Mouse (Mus musculus) gastrocnemius, adult 18-20 months (tissue): ENCODE measurements at regions not wholly inside any gene's neighbourhood (a gene's known extent, or its start where the extent isn't known, plus 50 kb on each side); places are given as distances from the start of the nearest gene placed in this dataset.

Experiments used
- DNase-seq: peaks from one replicate; pipeline ENCODE4 v3.0.0; 2021; ENCODE audit warnings: low spot score

DNA sequence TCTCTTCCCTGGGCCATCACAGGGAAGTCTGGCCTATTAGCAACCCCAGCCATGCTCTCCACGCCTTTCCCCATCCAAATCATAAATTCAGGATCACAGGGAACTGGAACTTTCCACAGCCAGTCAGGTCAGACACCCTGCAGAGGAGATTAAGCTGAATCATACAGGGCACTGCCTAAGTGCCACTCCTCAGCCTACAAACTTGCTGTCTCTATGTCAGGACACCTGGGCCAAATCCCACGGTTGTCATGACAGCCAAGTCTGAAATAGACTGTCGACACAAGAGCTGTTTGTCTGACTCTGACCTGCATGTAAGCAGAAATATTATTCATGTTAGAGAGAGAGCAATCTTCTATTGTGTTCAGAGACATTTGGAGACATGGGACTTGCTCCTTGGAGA is 374.0 kb upstream of the Trib2 start:
- DNase-seq: peak; percentile 63

DNA sequence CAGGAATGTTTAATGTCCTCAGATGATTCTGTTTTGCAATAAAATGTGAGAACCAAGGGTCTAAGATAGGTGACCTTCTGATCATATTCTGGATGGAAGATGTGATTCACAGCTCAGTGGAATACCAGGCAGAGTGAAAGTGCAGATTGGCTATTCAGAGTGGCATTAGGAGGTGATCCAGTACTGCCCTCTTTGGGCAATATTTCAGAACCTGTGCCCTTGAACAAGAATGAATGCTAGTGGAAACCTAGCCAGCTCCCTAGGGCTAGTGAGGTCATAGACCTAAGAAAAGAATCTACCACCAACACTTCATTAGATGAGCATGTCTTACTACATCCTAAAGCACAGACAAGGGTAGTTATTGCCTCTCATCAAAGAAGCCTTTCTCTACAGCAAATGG is 372.7 kb upstream of the Trib2 start:
- DNase-seq: peak; percentile 43

DNA sequence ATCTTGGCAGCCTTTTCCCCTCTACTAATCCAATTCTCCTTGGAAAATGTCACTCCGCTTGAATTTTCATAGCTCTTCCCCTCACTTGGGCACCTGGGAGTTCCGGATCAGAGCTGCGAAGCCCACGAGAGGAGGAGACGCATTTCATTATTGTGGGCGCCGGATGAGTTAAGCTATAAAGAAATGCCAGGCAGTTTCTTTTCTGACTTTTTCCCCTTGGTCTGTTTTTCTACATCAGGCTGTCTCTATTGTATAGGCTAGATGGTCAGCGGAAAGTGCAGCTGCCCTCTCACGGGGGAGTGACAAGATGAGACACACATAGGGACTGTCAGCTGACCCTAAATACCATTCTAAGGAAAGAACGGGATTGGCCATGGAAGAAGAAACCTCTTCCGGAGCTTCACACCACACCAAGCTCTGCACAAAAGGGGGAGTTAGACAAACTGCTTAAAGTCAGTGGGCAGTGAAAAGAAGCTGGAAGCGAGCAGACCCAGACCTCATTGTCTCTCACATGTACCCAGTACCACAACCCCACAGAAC is 369.3 kb upstream of the Trib2 start:
- DNase-seq: no peak

DNA sequence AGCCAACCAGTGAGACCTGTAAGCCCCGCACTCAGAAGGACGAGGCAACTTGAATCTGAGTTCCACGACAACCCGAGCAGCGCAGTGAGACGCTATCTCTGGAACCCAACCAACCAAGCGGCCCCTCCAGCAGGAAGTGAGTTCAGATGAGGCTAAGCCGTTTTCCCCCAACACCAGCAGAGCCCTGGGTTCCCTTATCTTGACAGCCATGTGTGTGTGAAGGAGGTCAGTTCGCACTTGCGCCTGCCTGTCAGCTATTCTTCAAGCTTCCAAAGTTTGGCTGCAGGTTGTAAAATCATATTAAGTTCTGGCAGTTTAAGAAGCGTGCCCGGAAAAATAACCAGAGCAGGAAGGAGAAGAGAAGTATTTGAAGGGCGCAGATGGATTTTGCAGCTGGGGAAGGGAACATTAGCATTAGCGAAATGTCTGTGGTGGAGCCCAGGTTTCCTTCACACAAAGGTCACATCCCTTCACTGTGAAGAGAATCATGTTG is 368.8 kb upstream of the Trib2 start:
- DNase-seq: peak; percentile 31

GRCm38 (mm10) chr12:16183055-16183454 is 366.3 kb upstream of the Trib2 start:
- no peak for DNase-seq

DNA sequence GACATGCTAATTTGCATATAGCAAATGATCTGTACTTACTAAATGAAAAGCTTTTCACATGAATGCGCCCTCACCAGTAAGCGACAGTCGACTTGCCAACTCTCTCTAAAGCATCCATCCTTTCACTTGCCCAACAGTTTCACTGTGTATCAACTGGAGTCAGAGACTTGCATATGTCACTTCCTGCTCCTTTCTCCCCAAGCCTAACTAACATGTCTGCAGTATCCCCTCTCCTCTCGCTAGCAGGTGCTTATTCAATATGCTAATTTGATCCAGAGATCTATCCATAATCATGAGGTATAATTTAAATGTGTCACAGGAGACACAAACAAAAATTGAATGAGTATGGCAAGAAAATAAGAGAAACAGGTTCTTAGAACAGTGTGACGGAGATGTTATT is 364.9 kb upstream of the Trib2 start:
- no peak for DNase-seq

DNA sequence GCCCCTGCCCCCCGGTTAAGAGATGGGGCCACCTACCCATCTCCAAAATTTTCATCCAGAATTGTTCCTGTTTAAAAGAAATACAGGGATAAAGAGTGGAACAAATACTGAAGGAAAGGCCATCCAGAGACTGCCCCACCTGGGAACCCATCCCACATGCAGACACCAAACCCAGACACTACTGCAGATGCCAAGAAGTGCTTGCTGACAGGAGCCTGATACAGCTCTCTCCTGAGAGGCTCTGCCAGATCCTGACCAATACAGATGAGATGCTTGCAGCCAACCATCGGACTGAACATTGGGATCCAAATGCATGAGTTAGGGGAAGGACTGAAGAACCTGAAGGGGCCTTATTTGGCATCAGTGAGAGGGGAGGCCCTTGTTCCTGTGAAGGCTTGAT is 363.2 kb upstream of the Trib2 start:
- no peak for DNase-seq

GRCm38 (mm10) chr12:16176326-16176725 is 359.6 kb upstream of the Trib2 start:
- DNase-seq: no peak

DNA sequence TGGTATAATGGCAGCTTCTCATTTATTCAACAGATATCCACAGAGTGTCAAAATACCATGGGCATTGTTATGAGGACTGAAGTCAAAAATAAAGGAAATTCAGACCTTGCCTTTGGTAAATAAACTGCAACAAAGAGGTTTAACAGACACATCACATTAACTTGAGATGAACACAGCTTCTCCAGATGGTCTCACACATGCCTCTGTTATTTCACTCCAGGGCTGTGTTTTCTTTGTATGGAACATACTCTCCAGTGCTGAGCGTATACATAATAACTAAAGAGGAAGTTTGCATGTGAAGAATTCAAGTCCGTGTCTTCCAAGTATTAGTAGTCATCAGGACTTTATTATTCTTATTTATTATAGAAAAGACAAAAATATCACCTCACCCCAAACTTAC is 355.5 kb upstream of the Trib2 start:
- no peak for DNase-seq

- no peak for DNase-seq
Measured at GRCm38 (mm10) chr12:16171636-16172035, 354.9 kb upstream of the Trib2 start.

GRCm38 (mm10) chr12:16169781-16170535 is 353.2 kb upstream of the Trib2 start:
- DNase-seq: peak; percentile 62

- DNase-seq: no peak
Measured at GRCm38 (mm10) chr12:16167793-16168343, 351.1 kb upstream of the Trib2 start.

DNA sequence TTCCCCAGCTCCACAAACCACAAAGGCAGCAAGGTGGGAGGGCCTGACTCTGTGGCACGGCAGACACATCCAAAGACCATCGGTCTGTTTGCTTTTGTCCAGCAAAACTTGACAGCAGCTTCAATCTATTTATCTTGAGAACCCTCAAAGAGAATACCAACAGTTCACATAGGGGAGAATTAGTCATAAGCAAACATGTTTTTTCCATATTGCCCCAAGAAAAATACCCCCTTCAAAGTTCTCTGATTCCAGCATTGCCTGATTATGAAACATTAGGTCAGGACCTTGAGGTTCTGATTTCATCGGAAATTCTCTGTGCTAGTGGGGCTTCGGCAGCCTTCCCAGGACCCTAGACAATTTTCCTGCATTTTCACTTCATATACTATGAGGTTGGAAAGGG is 348.4 kb upstream of the Trib2 start:
- no peak for DNase-seq

DNA sequence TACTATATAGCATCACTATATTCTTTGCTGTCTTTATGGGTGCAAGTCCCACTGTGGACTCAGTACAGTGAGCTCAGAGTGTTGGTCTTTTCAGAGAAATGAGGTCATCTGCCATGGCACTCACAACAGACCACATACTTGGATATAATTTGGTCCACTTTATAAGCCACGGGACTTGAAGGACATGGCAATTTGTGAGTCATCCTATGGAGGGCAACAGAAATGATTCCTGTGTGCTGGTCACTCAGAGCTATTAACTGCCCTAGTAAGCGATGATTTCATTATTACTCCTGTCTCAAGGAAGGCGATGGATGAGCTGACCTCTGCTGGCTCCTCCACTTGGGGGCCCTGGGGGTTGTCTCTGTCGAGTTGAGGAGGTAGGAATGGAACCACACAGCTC is 345.2 kb upstream of the Trib2 start:
- DNase-seq: no peak

DNA sequence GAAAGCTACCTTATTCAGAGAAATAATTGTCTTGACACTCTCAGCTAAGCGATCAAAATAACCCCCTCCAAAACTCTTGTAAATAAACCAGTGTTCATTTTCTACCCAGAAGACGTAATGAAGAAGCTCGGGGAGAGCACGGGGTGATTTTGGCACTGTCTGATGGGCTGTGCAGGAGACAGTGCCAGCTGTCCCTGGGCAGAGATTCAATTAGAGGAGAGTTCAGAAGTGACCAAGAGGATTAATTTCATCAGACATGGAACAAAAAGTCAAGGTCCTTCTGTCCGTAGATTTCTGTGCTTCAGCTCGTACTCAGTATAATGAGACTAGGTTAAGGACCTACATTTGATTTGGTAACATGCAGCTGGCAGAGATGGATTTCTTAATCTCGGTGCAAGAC is 341.2 kb upstream of the Trib2 start:
- DNase-seq: peak; percentile 87

DNA sequence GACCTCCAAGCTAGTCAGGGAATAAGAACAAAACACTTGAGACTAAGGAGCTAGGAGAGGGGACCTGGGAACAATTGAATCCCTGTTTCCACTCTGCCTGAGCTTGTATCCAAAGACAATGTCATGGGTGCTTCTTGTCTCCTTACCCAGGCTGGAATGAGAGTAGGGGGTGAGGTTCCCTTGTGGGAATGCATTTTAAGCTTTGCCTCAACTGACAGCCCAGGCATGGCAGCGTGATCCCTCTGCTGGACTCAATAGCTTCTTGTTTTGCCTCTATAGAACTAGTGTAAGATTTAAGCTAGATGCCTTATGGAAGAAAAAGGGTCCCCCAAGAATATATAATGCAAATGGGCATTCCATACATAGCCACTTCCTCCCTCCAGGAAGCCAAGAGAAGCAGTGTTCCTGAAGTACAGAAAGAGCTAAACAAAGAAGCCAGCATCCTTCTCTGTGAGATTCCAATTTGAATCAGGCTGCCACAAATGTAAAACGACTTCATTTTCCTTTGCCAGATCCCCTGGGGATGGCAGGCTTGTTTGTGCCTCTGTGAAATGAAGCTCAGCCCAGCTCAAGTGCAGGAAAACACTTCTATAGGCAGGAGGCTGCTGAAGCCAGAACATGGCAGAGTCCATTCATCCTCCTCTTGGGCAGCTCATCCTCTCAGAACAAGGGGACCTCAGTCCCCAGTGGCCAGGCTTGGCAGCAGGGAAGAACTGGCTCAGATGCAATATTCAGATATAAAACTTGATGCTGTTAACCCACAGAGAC is 339.3 kb upstream of the Trib2 start:
- DNase-seq: no peak

DNA sequence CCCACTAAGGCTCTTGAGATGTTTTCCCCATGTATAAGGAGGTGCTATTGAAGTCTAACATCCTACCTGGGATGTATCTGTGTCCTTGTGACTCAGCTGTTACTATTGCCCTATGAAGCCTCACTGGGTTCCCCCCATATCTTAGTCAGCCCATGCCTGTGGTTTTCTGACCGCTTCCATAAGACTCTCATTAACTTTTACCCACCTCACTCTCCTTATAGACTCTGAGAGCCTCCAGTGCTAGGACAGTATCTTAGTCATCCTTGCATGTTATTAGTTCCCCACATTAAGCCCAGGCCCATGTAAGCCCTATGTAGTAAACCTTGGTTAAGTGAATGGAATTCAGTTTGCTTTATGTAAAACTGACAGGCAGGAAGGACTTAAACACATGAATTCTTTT is 337.5 kb upstream of the Trib2 start:
- DNase-seq: no peak

- DNase-seq: no peak
Measured at GRCm38 (mm10) chr12:16152108-16152507, 335.4 kb upstream of the Trib2 start.

GRCm38 (mm10) chr12:16151170-16151702 is 334.5 kb upstream of the Trib2 start:
- DNase-seq: peak; percentile 54

GRCm38 (mm10) chr12:16146919-16147318 is 330.2 kb upstream of the Trib2 start:
- DNase-seq: no peak

GRCm38 (mm10) chr12:16145621-16146020 is 328.9 kb upstream of the Trib2 start:
- DNase-seq: peak; percentile 68

DNA sequence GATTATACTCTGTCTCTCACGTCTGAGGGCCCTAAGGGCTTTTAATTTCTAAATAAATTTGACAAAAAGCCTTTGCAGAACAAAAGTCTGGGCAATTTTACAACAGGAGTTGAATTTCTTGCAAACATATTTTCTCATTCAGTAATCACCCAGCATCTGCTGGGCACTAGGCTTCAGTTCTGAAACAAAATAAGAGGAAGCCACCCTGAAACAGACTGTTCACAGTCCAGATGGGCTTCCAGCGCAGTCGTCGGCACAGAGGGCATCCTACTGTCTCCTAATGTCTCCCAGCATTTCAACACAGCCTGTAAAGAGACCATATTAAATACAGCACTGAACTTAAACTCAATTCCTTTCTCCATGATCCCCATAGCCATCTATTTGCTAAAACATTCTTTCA is 324.5 kb upstream of the Trib2 start:
- no peak for DNase-seq
